Mouse (Mus musculus) heart, adult 11 months (tissue): ENCODE results near the gene Dis3l2.
A peak's percentile ranks its signal among the peaks of the same experiment; 100 is the strongest.

Experiments
- DNase-seq: peaks from one replicate; pipeline ENCODE4 v3.0.0; 2022

Dis3l2 gene

GRCm38 (mm10) chr1:86733160-86733821, 29.7 kb downstream of the Dis3l2 start:
- DNase-seq: no peak

- no peak for DNase-seq
Observed at GRCm38 (mm10) chr1:86736414-86736813, 32.8 kb downstream of the Dis3l2 start.

- no peak for DNase-seq
Observed at GRCm38 (mm10) chr1:86742896-86743295, 39.3 kb downstream of the Dis3l2 start.

- no peak for DNase-seq
Observed at GRCm38 (mm10) chr1:86747034-86747433, 43.4 kb downstream of the Dis3l2 start.

GRCm38 (mm10) chr1:86750094-86750493, 46.5 kb downstream of the Dis3l2 start:
- no peak for DNase-seq

- DNase-seq: no peak
Observed at GRCm38 (mm10) chr1:86753416-86753815, 49.8 kb downstream of the Dis3l2 start.

GRCm38 (mm10) chr1:86754335-86754734, 50.7 kb downstream of the Dis3l2 start:
- no peak for DNase-seq

- no peak for DNase-seq
Observed at GRCm38 (mm10) chr1:86758091-86758490, 54.5 kb downstream of the Dis3l2 start.

- no peak for DNase-seq
Observed at GRCm38 (mm10) chr1:86762161-86762560, 58.6 kb downstream of the Dis3l2 start.

GRCm38 (mm10) chr1:86801241-86801640, 97.6 kb downstream of the Dis3l2 start:
- peak; percentile 72 for DNase-seq

- no peak for DNase-seq
Observed at GRCm38 (mm10) chr1:86811756-86812155, 108.1 kb downstream of the Dis3l2 start.

GRCm38 (mm10) chr1:86822266-86822665, 118.7 kb downstream of the Dis3l2 start:
- no peak for DNase-seq

- no peak for DNase-seq
Observed at GRCm38 (mm10) chr1:86834351-86834987, 130.9 kb downstream of the Dis3l2 start.

GRCm38 (mm10) chr1:86834988-86835387, 131.4 kb downstream of the Dis3l2 start:
- no peak for DNase-seq

- DNase-seq: no peak
Observed at GRCm38 (mm10) chr1:86850754-86851153, 147.1 kb downstream of the Dis3l2 start.

GRCm38 (mm10) chr1:86858876-86859275, 155.3 kb downstream of the Dis3l2 start:
- peak; percentile 96 for DNase-seq

GRCm38 (mm10) chr1:86859371-86859770, 155.8 kb downstream of the Dis3l2 start:
- peak; percentile 82 for DNase-seq

GRCm38 (mm10) chr1:86873745-86874144, 170.1 kb downstream of the Dis3l2 start:
- DNase-seq: no peak

- no peak for DNase-seq
Observed at GRCm38 (mm10) chr1:86878743-86879142, 175.1 kb downstream of the Dis3l2 start.

GRCm38 (mm10) chr1:86879547-86879946, 175.9 kb downstream of the Dis3l2 start:
- DNase-seq: no peak

GRCm38 (mm10) chr1:86887060-86887459, 183.5 kb downstream of the Dis3l2 start:
- no peak for DNase-seq

- DNase-seq: peak; percentile 80
Observed at GRCm38 (mm10) chr1:86912481-86912880, 208.9 kb downstream of the Dis3l2 start.

- DNase-seq: peak; percentile 72
Observed at GRCm38 (mm10) chr1:86913896-86914295, 210.3 kb downstream of the Dis3l2 start.

- no peak for DNase-seq
Observed at GRCm38 (mm10) chr1:86914697-86915096, 211.1 kb downstream of the Dis3l2 start.
